22 mouse cellular contexts compared by ENCODE assay signal in the genomic region with DNA sequence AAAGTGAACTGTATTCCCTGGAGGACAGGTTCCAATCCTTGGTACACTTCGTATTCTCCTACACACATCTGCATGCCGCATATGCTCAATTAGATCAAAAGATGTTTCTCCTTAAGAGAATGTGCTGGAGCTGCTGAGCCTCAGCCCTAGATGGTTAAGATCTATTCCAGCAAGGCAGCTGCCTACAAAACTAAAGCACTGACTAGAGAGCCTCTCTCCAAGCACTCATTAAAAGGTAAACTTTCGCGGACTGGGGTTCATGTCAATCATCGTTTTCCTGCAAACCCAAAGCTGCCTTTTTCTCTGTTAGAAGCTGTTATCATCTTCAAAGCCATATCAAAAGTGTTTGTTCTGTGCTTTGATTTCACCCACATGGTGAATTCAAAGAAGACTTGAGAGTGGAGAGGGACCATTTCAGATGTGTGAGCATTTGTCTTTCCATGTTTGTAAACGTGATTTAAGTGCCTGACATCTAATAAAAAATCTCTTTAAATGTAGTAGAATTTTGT.
DNase-seq lines count a peak whose midpoint lies in the region; ATAC-seq and TF ChIP-seq lines count a peak whose summit lies in the region.
"Had no signal": no experiment of that assay in that cellular context is flagged by ENCODE, and none has a peak within 500 bp of the region (broad histone marks: within the 10 kb centered on the region; RNA-seq: fewer than 3 reads in every experiment).

No protein-coding gene starts in this region.

- no peak for TF ChIP-seq POLR2A in brain, embryonic 14.5 days (IDR thresholded peaks at IDR 0.05; ENCODE audit: borderline replicate concordance, extremely low read depth, insufficient read depth, insufficient read length, poor library complexity, severe bottlenecking)

- no peak overlapping the region for H3K4me3 ChIP-seq in forebrain, embryonic 13.5 days
- no peak overlapping the region for H3K4me3 ChIP-seq in forebrain, postnatal 0 days (ENCODE audit: low read depth, low read length)
- H3K4me3 ChIP-seq in midbrain, embryonic 13.5 days (replicated peaks), result no peak overlapping the region
- no peak overlapping the region for H3K4me3 ChIP-seq in midbrain, embryonic 10.5 days
- H3K4me3 ChIP-seq: heart, adult 2 months; heart, embryonic 10.5 days; heart, embryonic 13.5 days had no signal

- H3K27ac ChIP-seq in forebrain, embryonic 13.5 days, result no peak overlapping the region
- no peak overlapping the region for H3K27ac ChIP-seq in forebrain, postnatal 0 days (ENCODE audit: low read depth, low read length)
- H3K27ac ChIP-seq in midbrain, embryonic 13.5 days, result no peak overlapping the region
- no peak overlapping the region for H3K27ac ChIP-seq in midbrain, embryonic 10.5 days (replicated peaks)
- H3K27ac ChIP-seq: heart, adult 2 months; heart, embryonic 10.5 days; heart, embryonic 13.5 days; hindbrain, embryonic 14.5 days; hindbrain, postnatal 0 days had no signal

- 0 out of 2 replicates have a peak, but pooled peaks cover 3% of the 10 kb centered on the region for H3K4me1 ChIP-seq in forebrain, embryonic 13.5 days
- H3K4me1 ChIP-seq in forebrain, postnatal 0 days (ENCODE audit: insufficient read depth), result no peaks in the 10 kb centered on the region
- H3K4me1 ChIP-seq in midbrain, embryonic 13.5 days (replicated peaks), result no peaks in the 10 kb centered on the region; the same call in 1 of the 2 replicates
- peaks cover 7% of the 10 kb centered on the region for H3K4me1 ChIP-seq in midbrain, embryonic 10.5 days
- H3K4me1 ChIP-seq: heart, embryonic 10.5 days; heart, embryonic 13.5 days had no signal

- H3K27me3 ChIP-seq in forebrain, embryonic 13.5 days, result no peaks in the 10 kb centered on the region
- no peaks in the 10 kb centered on the region for H3K27me3 ChIP-seq in forebrain, postnatal 0 days (ENCODE audit: insufficient read depth, low read length)
- H3K27me3 ChIP-seq in midbrain, embryonic 13.5 days, result no peaks in the 10 kb centered on the region
- no peaks in the 10 kb centered on the region for H3K27me3 ChIP-seq in midbrain, embryonic 10.5 days (ENCODE audit: low read depth, poor library complexity, severe bottlenecking)
- H3K27me3 ChIP-seq: heart, embryonic 13.5 days had no signal

- no peak for DNase-seq in forebrain, postnatal 0 days
- no peak for DNase-seq in midbrain, embryonic 10.5 days (ENCODE audit: low spot score)
- peak; percentile 73 for DNase-seq in brain, embryonic 14.5 days (ENCODE audit: low read depth)
- DNase-seq in spleen, postnatal 10 days (ENCODE audit: low spot score in 2 of 2), result no peak
- DNase-seq: adrenal gland, adult 8-10 months; adrenal gland, postnatal 25 days; cerebellum, adult 18-20 months; cerebellum, adult 9-10 months; cerebellum, postnatal 14 days; gastrocnemius, postnatal 10 days; gastrocnemius, postnatal 36 days; heart, adult 2 months; heart, postnatal 14 days; heart, postnatal 4 days had no signal

- 65% methylated on average over 6 of the region's 6 CpGs for WGBS in forebrain, embryonic 13.5 days
- WGBS in forebrain, postnatal 0 days, result 62% methylated on average over 6 of the region's 6 CpGs
- WGBS in midbrain, embryonic 13.5 days, result 58% methylated on average over 6 of the region's 6 CpGs
- 77% methylated on average over 6 of the region's 6 CpGs for WGBS in midbrain, embryonic 10.5 days

- no peak overlapping the region for H3K4me2 ChIP-seq in forebrain, embryonic 13.5 days
- no peak overlapping the region for H3K4me2 ChIP-seq in forebrain, postnatal 0 days (ENCODE audit: low read depth)
- H3K4me2 ChIP-seq in midbrain, embryonic 13.5 days (replicated peaks), result no peak overlapping the region
- H3K4me2 ChIP-seq: heart, embryonic 13.5 days; hindbrain, embryonic 14.5 days had no signal

- TF ChIP-seq CTCF in forebrain, postnatal 0 days (IDR thresholded peaks at IDR 0.05; ENCODE audit: low read depth), result no peak
- TF ChIP-seq CTCF in brain, embryonic 14.5 days (IDR thresholded peaks at IDR 0.05; ENCODE audit: borderline replicate concordance, extremely low read depth, insufficient read depth, insufficient read length), result no peak

- no peak overlapping the region for H3K9ac ChIP-seq in forebrain, embryonic 13.5 days
- H3K9ac ChIP-seq in forebrain, postnatal 0 days, result no peak overlapping the region
- no peak overlapping the region for H3K9ac ChIP-seq in midbrain, embryonic 13.5 days (replicated peaks)
- H3K9ac ChIP-seq: heart, embryonic 13.5 days; hindbrain, embryonic 14.5 days had no signal

- no peaks in the 10 kb centered on the region for H3K36me3 ChIP-seq in forebrain, embryonic 13.5 days (ENCODE audit: poor library complexity, severe bottlenecking)
- no peaks in the 10 kb centered on the region for H3K36me3 ChIP-seq in forebrain, postnatal 0 days (ENCODE audit: insufficient read depth)
- H3K36me3 ChIP-seq in midbrain, embryonic 13.5 days, result no peaks in the 10 kb centered on the region
- no peaks in the 10 kb centered on the region for H3K36me3 ChIP-seq in midbrain, embryonic 10.5 days
- H3K36me3 ChIP-seq: heart, embryonic 10.5 days; heart, embryonic 13.5 days had no signal

- no peaks in the 10 kb centered on the region for H3K9me3 ChIP-seq in forebrain, embryonic 13.5 days (replicated peaks)
- H3K9me3 ChIP-seq in forebrain, postnatal 0 days (ENCODE audit: low read length), result no peaks in the 10 kb centered on the region
- no peaks in the 10 kb centered on the region for H3K9me3 ChIP-seq in midbrain, embryonic 13.5 days
- no peaks in the 10 kb centered on the region for H3K9me3 ChIP-seq in midbrain, embryonic 10.5 days (replicated peaks)
- H3K9me3 ChIP-seq: heart, embryonic 10.5 days; heart, embryonic 13.5 days had no signal

- ATAC-seq in forebrain, embryonic 13.5 days, result peak; percentile 41; the same call in 1 of the 2 replicates
- ATAC-seq in forebrain, postnatal 0 days, result no peak
- ATAC-seq in midbrain, embryonic 13.5 days, result peak; percentile 56; the same call in 1 of the 2 replicates
- ATAC-seq: activated CD4-positive, CD25-positive, alpha-beta regulatory T cell, adult 4 months; hindbrain, postnatal 0 days; inflammation-experienced regulatory T-cells, adult 6 months had no signal
